Mouse (Mus musculus) adrenal gland (tissue): ENCODE data around the gene Slc25a40.

ENCODE experiments used
- intact Hi-C: fragments of 180-260 bp; cut with DNase I; formaldehyde crosslinking; loops from one replicate; pipeline ENCODE4 v1.15.1; 2025
- long read RNA-seq, 2 experiments: library from polyadenylated mRNA; unstranded; transcript quantifications; one replicate each; pipeline ENCODE4 v2.0.0; 2020; ENCODE audit warnings: borderline replicate concordance in 1 of 2; ENCODE audit not compliant: insufficient replicate concordance in 1 of 2

The Slc25a40 gene
- long read RNA-seq, experiment 1, partial matches to known transcripts = 0 of 1 reads
- long read RNA-seq, experiment 1, other reads (novel, unspliced or antisense) = 1 of 1 reads
- long read RNA-seq, experiment 2, partial matches to known transcripts = 0 of 1 reads
- long read RNA-seq, experiment 2, other reads (novel, unspliced or antisense) = 0 of 1 reads

DNA sequence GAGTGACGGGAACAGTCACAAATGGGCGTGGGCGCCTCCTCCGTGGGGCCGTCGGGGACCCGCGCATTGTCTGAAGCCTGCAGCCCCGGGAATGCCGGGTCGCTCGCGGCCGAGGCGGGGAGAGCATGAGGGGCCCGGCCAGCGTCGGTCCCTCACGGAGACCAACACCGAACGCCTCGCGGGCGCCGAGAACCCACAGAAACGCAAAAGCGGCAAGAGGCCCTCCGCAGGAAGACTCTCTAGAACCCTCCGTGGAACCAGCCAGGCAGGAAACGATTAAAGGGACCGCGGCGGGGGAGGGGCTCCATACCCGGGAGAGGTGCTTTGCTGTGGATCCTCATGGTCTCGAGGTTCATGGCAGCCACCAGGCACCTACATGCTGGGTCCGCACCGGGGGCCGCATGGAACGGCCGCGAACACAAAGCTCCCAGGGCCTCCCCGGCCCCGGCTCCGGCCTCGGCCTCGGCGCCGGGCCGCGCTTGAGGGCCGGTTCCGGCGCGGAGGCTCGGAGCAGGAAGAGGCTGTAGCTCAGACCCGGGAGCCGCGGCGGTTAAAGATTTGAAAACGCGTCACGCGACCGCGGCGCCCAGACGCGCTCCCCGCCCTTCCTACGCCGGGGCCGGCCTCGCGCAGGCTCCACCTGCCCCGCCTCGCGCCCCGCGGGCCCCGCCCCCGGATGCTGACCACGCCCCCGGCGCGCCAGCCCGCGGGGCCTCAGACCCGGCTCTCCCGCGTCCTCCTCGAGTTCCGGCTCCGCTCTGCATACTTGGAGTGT lies at the start of gene Slc25a40, which contains the start of gene Dbf4:
Gene Slc25a40, plus strand, starts transcription at position 694 of the 775 bp plus-strand sequence.
Gene Dbf4, minus strand, starts transcription at position 560 of the 775 bp plus-strand sequence.
- intact Hi-C loops = loop anchor here (5.0 kb wide), 1 partner anchor 55 kb away; the partner anchor contains the start of gene Adam22

DNA sequence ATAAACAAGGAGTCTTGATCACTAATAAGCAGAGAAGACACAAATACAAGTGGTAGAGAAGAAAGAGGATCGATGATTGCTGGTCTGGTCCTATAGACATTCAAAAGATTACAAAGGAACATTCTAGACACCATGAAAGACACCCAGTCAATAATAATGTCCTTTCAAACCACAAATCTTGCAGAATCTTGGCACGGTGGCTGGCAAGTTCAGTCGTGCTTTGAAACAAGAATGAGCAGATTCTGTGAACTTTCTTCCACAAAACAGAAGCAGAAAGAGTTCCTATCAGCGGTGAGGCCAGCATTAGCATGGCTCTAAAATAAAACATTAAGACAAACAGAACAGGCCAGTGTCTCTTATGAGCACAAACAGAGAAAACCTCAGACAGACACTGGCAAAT lies 49.2 kb upstream of the Slc25a40 start:
- intact Hi-C loops = no loop called here

DNA sequence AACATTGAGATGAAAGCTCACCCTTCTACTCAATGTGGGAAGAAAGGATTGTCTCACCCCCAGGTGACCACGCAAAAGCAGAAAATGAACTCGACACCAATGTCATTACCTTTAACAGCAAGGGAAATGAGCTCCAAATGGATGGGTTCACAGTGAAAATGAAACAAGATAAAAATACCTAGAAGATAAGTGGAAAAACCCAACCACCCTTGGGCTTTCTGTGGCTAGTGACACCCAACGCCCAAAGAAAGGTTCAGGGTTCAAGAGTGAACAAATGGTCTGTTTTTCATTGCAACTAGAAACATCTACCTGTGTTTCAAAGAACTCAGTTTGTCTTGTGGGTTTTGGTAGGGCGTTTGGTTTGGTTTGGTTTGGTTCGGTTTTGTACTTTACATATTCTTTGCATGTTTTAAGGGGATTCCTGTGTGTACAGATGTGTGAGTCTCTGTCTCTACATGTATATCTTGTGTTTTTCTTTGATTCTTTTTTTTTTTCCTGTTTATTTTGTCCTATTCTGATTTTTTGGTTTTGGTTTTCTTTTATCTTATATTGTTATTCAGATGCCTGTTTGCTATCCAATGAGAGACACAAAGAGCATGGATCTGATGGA lies 48.2 kb upstream of the Slc25a40 start:
- intact Hi-C loops = no loop called here

DNA sequence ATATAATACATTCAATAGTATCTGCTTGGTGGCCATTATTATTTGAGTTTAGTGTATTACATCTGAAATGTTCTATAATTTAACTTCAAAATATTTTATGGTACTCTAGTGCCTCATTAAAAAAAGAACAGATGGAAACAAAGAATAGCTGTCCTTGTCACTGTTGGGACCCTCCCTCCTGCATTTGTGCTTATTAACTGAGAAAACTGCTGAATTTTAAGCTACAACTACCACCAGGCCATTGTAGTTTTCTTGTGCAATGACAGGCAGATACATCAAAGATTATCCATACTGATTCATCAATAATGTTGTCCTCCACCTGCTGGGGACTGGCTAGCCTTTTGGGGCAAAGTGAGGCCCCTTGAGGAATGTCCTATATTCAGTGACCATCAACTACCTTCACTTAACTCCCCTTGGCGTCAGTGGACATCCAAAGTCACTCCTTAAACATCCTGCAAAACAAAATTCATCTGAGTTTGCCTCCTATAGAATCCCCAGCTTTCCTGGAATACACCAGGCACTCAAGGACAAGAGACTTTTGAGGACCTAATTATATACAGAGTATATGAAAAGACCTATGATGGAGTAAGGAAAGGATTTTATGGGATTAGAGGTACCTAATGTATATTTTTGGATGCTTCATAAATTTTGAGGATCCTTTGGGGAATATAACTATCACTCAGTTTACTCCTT lies 28.6 kb upstream of the Slc25a40 start:
- intact Hi-C loops = no loop called here

DNA sequence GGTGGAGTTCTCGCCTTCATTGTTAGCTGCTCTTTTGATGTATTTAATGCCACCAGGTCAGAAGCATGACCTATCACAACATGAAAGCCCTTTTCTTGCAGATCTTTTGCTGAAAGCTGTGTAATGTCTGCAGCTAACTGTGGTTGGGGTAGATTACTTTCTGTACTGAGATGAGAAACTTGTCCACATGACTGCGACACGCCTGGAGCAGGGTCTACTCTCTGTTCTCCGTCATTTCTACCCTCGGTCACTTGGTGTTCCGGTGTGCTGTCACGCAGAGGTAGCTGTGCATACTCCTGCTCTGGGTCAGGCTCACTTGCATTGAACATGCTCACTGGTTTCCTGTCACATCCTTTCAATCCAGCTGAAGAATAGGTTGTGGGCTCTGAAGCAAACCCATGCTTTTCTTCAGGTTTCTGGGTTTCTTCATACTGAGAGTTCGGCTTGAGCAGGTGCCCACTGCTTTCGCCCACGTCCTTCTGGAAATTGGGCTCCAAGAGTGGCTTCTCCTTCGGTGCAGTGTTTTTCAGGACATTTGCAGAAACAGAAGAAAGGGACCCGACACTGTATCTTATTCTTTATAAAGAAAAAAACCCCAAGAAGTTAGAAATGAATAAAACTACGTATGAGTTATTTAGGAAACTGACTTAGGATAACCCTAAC lies 24.9 kb upstream of the Slc25a40 start:
- intact Hi-C loops = no loop called here

DNA sequence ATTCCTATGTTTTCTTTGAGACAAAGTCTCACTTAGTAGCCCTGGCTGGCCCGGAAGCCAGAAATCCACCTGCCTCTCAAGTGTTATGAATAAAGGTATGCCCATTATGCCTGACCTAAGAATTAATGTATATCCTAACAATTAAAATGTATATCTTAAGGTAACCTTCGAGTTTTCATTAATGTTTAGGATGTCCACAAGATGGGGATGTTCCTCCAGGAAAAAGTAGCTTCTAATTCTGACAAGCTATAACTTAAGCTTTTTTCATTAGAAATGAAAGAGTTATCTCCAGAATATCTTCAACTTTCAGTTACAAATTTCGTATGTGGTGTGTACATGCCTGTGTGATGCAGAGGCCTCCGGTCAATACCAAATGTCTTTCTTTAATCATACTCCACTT lies 13.9 kb upstream of the Slc25a40 start:
- intact Hi-C loops = no loop called here

DNA sequence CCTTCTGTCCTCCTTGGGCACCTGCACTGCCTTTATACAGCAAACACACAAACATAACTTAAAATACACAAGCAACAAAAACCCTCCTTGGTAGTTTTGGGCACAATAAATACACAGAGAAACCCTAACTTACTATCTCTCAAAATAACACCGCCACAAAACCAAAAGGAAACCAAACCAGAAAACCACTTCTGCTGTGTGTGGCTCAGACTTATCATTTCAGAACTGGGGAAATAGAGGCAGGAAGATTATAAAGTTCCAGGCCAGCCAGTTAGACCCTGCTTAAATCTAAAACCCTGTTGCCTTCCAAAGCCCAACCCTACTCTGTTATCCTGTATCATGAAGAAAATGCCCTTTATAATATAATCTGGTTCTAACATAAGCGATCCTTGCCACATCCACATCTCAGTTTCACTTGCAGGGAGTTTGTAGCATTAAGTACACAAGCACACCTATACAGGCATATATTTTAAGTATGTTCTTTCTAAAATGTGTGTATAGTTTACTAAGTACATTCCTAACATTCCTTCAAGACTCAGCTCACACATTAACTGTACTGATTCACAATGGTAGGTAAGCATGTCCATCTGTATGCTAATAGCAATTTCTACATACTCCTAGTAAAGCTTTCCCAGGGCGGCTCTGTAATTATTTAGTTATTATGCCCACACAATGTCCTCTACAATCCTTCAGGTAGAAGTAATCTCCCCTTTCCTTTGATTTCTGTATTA lies 5.8 kb upstream of the Slc25a40 start:
- intact Hi-C loops = no loop called here

DNA sequence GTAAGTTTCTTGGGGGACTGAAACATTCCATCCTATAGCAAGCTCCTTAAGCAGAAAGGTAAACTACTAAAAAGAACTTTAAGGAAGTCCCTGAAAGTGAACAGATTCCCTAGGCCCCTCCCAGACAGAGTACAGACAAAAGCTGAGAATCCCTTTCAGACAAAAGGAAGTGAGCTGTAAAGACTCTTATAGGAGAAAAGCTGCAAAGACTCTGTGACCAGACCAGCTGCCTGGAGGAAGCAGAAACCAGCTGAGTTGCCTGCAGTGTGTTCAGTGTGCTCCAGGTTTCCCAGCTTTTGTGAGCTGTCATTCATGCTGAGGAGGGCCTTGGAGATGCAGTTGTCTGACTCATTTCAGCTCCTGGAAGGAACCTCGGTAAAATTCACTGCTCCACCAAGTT lies 5.2 kb upstream of the Slc25a40 start:
- intact Hi-C loops = no loop called here

DNA sequence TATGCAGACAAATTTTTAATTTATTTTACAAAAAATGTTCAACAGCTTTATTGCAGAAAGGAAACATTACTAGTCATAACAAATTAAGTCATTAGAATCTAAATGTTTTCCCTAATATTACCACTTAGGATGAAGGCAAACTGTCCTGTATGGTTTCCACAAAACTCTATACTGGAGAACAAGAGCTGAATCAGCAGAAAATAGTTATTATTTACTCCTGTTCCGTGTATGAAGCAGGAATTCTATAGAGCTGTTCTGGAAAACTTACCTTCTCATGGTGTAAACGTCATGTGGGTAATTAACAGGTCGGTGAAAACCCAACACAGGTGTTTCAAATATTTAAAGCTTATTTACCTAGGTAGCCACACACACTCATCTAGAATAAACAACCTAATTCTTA lies 1.2 kb upstream of the Slc25a40 start:
- intact Hi-C loops = loop anchor here (5.0 kb wide), 1 partner anchor 54 kb away; the partner anchor contains the start of gene Adam22

DNA sequence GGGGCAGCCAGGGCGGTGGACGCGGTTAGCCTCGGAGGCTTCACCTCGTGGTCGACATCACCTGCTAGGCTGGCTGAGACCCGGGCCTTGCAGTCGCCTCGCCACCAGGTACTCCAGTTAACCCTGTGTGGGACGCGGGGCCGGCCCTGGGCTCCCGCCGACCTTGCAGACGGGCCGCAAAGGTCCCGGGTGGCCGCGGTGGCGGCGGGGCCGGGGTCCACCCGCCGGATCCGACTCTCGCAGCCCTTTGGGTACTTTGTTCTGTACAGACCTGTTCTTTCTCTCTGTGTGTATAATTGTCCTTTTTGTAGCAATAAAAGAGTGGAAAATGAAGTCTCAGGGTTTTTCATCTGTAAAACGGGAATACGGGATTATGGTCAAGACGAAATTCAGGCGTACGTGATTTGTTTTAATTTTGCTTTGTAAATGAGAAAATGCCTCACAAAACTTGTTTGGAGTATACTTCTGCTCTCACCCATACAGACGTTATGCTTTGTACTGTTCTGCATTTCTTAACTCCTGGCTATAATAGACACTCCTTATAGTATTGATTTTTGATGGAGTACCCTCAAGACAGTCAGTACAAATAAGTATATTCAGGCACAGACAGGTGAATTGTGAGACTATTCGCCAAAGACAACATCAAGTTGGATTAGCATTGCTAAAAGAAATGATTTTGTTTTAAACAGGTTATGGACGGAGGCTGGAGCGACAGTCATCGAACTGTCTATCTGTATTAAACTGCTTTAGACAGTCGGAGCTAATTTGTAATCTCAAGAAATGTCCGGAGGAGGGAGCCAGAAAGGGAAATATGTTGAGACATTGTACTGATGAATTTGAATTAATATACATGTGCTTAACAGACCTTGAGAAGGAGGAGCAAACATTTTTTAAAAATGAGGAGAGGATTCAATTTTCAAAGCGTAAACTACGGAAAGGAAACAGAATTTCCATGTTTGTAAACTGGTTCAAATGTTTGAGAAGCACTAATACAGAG lies 580 bp downstream of the Slc25a40 start:
- intact Hi-C loops = loop anchor here (5.0 kb wide), 1 partner anchor 56 kb away; the partner anchor contains the start of gene Adam22

DNA sequence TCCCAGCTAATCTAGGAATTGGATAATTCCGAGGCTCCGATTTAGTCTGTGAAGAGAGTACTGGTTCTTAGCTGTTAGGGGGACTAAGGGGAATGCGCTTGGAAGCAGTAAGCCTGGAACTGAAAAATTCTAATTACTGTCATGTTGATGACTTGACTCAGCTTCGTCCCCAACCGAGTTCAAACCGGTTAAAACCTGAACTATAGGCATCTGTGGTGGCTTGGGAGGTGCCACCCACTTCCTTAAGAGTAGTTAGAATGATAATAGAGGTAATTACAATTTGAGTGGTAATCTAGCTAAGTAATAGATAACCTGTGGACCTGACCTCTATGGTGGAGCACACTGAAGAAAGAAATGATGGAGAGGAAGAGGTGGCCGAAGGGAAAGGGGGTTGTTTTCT lies 1.5 kb downstream of the Slc25a40 start:
- intact Hi-C loops = loop anchor here (5.0 kb wide), 1 partner anchor 57 kb away; the partner anchor contains the start of gene Adam22

DNA sequence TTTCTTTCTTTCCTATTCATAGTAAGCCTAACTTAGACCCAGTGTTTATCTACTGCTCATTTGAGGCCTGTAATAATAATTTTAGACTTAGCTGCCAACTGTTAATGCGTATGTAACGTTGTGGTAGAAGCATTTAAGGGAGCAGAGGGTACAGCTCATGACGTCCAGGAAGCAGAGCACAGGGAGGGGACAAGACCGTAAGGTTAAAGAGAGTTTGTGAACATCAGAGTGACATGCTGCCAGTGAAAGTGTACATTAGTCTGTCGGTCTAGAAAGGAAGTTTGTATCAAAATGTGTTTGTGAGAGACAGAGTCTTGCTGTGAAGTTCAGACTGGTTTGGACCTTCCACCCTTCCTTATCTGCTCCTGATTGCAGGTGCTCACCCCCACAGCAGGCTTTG lies 3.2 kb downstream of the Slc25a40 start:
- intact Hi-C loops = no loop called here

DNA sequence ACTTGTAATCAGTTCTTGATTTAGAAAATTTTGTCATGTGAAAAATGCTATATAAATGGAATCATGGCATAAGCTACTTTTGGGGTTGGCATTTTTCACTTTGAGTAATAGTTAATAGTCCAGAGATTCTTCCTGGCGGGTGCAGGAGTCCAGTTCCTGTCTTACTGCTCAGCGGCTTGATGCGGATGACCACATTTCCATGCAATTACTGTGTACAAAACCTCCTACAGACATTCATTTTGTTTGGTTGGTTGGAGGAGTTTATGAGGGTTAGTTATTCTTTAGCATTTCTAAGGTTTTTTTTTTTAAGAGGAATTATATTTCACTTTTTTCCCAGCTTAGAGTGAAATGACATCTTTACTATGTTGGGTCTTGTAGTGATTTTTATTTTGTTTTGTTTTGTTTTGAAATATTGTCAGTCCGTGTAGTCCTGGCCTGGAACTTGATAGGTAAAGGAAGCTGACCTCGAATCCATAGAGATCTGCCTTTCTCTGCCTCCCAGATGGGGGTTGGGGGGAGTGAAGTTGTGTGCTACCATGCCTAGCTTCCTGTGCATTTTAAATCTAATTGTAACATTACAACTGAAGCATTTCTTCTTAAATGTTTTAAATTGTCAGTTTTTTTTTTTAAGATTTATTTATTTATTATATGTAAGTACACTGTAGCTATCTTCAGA lies 15.0 kb downstream of the Slc25a40 start:
- intact Hi-C loops = no loop called here

DNA sequence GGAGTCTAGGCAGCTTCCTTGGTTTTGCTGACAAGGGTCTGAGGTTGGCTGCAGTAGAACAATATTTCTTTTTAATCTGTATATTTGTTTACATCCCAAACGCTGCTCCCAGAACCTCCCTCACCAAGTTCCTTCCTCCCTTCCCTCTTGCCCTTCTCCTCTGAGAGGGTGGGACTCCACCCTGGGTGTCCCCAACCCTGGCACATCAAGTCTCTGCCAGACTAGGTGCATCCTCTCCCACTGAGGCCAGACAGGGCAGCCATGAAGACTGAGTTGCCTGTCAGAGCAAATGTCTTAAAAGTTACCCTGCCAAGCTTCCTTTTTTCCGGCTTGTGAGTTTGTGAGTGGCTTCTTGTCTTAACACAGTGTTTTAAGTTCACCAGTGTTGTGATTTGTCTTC lies 16.4 kb downstream of the Slc25a40 start:
- intact Hi-C loops = no loop called here

DNA sequence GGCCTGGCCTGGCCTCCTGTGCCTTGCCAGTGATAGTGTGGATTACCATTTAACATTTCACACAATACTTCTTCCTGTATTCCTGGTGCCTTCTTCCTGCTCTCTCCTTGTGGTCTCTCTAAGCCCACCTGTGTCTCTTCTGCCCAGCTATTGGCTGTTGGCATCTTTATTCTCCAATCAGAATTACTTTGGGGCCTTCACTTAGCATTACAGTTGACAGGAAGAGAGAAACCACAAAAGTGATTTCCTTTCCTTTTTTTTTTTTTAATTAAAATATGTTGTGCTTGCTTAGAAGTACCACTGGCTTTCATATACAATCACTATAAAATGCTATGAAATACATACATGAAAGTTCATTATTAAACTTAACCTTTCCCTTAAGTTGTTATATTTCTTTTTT lies 32.9 kb downstream of the Slc25a40 start:
- intact Hi-C loops = no loop called here

DNA sequence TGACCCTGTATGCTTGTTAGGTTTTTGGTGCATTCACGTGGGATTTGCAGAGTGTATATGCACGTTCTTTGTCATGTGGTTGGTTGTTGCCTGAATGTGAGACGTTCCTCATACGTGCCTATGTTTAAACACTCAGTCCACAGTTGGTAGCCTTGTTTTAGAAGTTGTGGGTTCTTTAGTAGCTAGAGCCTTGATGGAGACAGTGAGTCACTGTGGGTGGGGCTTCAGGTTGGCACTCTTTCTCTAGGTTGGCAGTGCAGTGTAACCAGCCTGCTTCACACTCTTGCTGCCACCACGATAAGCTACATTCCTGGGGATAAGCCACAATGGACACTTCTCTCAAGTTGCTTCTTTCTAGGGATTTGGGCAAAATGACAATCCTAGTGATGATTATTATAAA lies 33.9 kb downstream of the Slc25a40 start:
- intact Hi-C loops = no loop called here

DNA sequence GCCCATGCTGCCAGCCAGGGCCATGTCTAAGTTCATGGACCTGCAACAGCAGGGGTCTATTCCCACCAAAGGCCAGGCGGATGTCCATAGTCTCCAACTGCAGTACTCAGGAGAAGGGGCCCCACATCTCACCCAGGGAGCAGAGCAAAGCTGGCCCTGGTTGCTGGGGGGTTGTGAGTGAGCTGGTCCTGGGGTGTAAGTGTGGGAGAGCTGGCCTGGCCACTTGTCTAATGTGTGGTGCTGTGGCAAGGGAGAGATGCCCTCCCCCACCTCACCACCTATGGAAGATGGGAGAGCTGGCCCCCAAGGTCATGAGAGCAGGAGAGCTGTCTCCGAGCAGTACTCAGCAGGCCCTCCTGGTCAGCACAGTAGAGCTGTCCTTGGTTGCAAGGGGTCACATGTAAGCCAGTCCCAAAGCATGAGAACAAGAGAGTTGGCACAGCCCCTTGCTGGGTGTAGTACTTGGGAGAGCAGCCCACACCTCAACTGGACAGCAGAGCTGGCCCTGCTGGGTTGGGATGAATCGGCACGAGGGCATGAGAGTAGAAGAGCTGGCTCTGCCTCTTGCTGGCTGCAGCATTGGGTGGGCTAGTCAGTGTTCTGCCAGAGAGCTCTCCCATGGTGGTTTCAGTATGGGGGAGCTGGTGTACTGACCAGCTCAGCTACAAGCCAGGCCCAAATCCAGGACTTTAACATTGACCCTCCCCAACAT lies 65.5 kb downstream of the Slc25a40 start:
- intact Hi-C loops = no loop called here

DNA sequence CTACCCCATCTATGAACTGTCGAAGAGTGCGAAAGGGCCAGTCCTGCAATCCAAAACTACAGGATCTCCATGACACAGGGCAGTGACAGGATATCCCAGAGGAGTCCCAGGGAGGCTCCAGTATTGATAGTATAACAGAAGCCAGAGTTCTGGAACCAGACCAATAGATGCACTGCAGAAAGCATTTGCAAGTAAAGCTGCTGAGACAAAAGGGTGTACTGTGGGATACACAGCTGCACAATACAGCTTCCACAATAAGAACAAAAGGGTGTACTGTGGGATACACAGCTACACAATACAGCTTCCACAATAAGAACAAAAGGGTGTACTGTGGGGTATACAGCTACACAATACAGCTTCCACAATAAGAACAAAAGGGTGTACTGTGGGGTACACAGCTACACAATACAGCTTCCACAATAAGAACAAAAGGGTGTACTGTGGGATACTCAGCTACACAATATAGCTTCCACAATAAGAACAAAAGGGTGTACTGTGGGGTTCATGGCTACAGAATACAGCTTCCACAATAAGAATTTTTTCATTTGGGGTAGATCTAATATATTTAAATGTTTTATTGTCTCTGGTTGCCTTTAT lies 66.1 kb downstream of the Slc25a40 start:
- intact Hi-C loops = no loop called here
